Mouse (Mus musculus): ENCODE data around the gene Fbxo6.
A peak's percentile ranks its signal among the peaks of the same experiment; 100 is the strongest.
"Not testable (repeated sequence)": the region's sequence is repeated elsewhere in the genome, so short reads cannot be mapped to it uniquely, and the experiment has no call there.

Gene Fbxo6

DNA sequence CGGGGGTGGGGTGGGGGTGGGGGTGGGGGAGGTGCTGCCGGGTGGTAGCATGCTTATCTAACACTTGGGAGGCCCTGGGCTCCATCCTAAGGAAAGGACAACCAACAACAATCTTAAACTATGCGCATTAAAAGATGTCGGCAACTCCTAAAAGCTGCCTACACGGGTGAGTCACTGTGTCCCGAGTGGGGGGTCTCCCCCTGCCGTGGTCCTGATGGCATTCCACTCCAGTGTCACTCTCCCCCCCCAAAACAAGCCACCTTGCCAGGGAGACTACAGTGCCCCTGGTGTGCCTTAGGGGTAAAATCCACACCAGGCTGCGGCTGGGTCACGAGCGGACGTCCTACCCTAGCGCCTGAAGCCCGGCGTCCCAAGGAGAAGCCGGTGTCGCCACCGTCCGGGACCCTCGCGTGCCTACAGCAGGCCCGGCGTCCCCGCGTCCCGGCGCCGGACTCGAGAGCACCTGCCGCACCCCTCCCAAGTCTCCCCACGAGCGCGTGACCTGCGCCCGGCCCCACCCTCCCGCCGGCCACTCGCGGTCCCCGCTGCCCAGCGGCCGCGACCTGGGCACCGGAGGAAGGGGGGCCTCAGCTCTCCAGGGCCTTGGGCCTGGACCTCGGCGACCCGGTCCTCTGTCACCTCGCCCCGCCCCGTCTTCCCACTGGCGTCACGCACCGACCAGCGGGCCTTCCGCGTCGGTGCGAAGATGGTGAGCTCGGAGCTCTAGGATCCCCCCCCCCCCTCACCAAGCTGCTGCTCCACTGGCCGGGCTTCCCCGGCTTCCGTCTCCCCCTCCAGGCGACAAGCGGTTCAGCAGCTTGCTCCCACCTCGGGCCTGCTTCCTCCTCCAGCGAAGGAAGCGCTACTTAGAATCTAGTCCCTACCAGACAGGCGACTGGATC lies at the start of gene Fbxo6:
Fbxo6 (minus strand) TSS at position 874 of the 902 bp plus-strand sequence.
- peak; percentile 90 for DNase-seq

DNA sequence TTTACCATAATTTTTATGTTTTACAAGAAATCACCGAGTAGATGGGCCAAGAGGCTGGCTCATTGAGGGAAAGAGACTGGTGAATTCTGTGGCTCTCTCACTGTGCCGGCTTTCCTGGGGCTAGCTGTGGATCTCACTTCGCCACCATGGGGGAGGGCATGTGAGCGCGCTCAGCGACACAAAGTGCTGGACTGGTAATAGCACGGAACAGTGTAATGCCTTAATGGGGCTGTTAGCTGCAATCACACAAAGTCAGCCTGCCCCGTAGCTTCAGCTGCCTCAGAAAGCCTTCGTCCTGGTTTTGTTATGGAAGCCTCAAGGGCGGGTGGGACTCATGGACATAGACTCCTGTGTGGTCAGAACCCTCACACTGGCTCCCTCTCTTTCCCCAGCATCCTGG lies 46.8 kb upstream of the Fbxo6 start:
- DNase-seq, result no peak

DNA sequence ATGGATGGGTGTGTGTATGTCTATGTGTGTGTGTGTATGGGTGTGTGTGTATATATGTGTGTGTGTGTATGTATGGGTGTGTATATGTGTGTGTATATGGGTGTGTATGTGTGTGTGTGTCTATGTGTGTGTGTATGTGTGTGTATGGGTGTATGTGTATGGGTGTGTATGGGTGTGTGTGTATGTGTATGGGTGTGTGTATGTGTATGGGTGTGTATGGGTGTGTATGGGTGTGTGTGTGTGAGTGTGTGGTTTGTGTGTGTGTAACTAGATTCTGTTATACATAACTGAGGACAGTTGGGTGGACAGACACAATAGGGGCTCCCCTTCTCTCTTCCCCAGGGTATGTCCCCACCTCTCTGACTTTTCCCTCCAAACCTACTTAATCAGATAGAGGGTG lies 42.5 kb upstream of the Fbxo6 start:
- no peak for DNase-seq

GRCm38 (mm10) chr4:148192707-148193245 lies 40.8 kb upstream of the Fbxo6 start:
- no peak for DNase-seq

DNA sequence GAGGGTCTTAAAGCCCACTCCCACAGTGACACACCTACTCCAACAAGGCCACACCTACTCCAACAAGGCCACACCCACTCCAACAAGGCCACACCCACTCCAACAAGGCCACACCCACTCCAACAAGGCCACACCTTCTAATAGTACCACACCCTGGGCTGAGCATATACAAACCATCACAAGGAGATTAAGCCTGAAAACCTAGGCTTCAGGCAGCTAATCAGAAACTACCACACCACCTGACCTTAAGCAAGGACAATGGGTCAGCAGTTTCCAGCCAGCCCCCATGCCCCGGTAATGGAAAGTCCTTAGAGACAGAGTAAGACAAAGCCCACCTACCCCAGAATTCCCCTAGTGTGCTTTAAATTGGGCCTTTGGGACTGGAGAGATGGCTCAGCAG lies 36.8 kb upstream of the Fbxo6 start:
- not testable (repeated sequence) for DNase-seq

GRCm38 (mm10) chr4:148185819-148186218 lies 33.9 kb upstream of the Fbxo6 start:
- no peak for DNase-seq

- no peak for DNase-seq
These were observed 32.6 kb upstream of the Fbxo6 start for GRCm38 (mm10) chr4:148184564-148184963.

DNA sequence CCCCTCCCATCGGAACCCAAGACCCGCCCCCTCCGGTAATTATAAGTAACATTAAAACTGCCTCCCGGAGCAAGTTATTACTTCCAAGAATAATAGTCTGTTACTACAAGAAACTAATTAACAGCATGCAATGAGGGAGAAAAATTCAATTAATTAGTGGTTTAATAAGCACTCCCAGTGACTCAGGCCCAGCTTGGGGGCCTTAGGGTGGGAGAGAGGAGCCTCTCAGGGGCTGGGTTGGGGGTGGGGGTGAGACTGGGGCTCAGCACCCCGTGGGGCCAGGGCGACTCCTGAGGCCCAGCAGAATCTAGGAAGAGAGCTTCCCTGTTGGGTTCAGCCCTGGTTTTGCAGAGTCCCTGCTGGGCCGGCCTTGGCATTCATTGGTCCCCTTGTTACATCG lies 30.4 kb upstream of the Fbxo6 start:
- DNase-seq, result no peak

DNA sequence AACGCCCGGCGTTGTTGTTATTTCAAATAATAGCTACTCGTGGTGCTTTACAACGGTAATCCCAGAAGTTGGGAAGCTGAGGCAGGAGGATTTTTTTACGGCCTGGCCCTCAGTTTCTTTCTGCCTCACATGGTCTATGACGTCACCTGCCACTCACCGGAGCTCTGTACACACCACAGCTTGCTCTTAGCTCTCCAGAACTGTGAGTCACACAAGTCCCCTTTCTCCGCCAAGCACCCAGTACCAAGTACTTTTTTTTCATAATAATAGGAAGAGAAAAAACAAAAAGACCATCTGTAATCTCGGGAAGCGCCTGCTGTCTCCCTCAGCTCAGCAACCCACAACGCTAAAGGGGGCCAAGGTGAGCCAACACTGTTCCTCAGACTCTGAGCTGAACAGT lies 29.5 kb upstream of the Fbxo6 start:
- no peak for DNase-seq

GRCm38 (mm10) chr4:148177716-148178115 lies 25.8 kb upstream of the Fbxo6 start:
- DNase-seq, result no peak

DNA sequence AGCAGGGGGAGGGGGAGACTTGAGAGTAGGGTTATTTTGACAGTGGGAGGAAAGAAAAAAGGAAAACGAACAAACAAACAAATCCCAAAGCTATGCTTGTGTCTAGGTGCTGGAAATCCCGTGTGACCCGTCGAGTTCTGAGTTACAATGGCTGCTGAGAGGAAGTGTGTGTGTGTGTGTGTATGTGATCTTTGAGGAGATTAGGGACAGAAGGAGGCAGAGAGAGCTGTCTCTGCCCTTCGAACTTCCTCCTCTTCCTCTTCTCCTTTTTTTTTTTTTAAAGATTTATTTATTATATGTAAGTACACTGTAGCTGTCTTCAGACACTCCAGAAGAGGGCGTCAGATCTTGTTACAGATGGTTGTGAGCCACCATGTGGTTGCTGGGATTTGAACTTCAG lies 24.7 kb upstream of the Fbxo6 start:
- not testable (repeated sequence) for DNase-seq

DNA sequence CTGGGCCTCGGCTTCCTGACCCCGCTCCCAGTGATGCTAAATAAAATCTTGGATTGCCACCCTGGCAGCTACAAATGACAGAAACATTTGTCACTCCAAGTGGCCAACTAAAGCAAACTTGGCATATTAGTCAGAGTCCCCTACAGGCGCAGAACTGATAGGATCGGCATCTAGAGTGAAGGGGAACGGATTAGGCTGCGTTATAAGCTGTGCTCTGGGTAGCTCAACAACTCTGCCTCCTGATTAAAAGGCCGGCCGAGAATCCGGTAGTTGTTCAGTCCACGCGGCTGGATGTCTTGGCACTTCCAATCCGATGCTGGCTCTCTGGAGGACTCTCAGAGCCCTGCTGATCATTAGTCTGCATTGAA lies 22.5 kb upstream of the Fbxo6 start:
- no peak for DNase-seq

DNA sequence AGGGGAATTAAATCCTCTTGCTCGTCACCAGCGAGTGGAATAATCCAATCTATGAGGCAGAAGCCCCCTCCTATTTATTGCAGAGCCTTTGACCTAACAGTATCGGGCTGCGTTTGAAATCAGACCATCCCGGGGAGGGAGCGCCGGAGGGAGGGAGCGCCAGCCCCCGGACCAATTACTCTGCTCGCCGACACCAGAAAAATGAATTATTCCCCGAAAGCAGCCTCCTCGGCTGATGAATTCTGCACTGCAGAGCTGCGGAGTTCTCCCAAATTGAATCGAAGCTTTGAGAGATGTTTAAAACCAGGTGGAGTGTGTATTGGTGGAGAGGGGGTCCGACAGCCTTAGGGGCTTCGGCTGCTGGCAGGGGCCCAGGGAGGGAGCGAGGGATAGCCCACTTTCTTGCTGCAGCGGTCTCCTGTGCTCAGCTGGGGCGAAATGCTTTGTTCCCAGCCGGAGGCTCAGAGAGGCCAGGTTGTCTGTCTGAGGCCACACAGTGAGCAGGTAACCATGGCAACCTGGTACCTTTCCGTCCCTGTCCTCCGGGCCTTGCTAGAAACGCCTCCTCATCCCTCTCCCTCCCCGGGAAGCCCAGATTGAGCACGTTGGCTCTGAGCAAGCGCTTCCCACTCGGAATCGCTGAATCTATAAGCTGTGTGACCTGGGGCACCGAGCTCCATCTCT lies 22.0 kb upstream of the Fbxo6 start:
- DNase-seq, result peak; percentile 85

DNA sequence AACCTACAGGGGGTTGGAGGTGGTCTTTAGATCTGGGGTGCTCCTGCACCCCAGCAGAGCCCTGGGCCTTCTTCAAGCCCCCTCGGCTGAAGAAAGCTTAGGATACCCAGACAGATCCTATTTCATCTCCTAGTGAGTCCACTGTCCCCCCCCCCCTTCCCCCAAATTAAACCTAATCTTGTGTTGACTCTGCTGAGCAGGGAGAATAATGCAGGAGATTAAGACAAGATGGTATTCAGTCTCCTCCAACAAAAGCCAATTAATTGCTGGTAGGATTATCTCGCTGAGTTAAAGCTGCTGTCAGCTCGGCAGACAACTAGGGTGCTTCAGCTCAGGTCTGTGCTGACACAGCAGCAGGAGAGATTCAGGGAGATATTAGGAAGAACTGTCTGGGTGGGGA lies 19.3 kb upstream of the Fbxo6 start:
- DNase-seq, result no peak

DNA sequence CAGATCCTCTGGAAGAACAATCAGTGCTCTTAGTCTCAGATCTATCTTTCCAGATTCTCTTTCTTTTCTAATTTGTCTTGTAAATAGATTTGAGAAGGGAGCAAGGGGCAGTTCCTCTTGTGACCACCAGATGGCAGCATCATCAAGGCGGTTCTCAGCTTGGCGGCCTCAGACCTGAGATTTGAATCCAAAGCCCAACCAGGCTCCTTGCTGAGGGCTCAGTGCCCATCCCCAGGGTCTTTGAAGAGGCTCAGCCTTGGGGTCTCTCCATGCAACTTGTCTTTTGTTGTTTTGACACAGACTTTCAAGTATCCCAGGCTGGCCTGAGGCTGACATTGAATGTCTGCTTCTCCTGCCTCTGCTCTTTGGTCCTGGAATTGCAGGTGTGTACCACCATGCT lies 18.9 kb upstream of the Fbxo6 start:
- DNase-seq, result peak; percentile 45

DNA sequence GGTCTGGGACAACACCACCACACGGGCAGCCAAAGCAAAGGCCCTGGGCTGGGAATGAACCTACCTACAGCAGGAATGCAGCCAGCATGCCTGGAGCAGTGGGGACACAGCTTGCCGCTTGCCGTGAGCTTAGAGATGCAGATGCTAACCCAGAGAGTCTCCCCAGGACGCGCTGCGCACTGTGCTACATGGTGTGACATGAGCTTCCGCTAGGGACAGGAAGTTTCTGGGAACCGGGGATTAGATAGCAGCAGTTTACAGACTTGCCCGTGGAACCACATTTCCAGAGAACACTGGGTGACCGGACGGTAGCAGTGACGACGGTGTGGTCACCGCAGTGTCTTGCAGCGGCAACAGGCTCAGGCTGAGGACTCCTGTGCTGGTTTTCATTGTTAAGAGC lies 17.6 kb upstream of the Fbxo6 start:
- DNase-seq, result no peak

DNA sequence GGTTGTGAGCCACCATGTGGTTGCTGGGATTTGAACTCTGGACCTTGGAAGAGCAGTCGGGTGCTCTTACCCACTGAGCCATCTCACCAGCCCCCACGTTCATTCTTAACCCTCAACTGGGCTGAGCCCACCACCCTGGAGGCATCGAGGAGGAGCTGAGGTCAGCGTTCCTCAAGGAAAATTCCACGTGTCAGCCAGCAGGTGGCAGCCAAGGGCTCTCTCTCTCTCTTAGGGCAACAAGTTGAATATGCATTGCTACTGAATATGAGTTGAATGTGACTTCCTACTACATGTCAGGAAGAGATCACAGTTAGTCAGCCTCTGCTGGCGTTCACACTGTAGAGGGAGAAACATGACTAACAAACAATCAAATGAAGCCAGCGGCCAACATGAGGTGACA lies 16.3 kb upstream of the Fbxo6 start:
- DNase-seq, result peak; percentile 62

DNA sequence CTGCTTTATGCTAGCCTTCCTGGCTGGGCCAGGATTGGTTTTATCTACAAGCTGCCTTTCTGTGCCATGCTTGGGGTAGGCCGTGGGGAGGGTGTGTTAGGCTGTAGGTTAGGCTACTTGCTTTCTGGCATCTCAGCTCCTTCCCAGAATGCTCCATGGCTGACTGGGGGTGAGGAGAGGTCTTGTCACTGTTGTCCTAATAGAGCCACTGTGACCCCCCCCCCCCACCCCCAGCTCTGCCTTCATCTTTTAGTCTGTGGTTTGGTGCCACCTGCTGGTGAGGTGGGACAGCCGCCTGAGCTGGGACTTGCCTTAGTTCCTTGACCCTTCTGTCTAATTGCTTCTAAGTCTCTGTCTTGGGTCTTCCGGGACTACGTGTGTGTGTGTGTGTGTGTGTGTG lies 15.0 kb upstream of the Fbxo6 start:
- peak; percentile 66 for DNase-seq

- peak; percentile 88 for DNase-seq
These were observed 14.5 kb upstream of the Fbxo6 start for GRCm38 (mm10) chr4:148166431-148166830.

GRCm38 (mm10) chr4:148165551-148165950 lies 13.6 kb upstream of the Fbxo6 start:
- no peak for DNase-seq

- DNase-seq, result no peak
These were observed 12.5 kb upstream of the Fbxo6 start for GRCm38 (mm10) chr4:148164461-148164860.

DNA sequence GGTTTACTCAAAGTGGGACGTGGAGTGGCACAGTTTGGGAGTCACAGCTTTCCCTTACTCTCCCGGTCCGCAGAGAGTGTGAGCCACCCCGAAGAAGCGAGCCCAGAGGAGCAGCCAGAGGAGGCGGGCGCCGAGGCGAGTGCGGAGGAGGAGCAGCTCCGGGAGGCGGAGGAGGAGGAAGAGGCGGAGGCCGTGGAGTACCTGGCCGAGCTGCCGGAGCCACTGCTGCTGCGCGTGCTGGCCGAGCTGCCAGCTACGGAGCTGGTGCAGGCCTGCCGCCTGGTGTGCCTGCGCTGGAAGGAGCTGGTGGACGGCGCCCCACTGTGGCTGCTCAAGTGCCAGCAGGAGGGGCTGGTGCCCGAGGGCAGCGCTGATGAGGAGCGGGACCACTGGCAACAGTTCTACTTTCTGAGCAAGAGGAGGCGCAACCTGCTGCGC lies 12.1 kb upstream of the Fbxo6 start:
- peak; percentile 87 for DNase-seq

GRCm38 (mm10) chr4:148160436-148161390 lies 8.8 kb upstream of the Fbxo6 start, which contains the start of the genes Fbxo44 and Fbxo2:
Gene Fbxo44 (minus strand): TSS chr4:148160482.
Gene Fbxo2 (plus strand): TSS chr4:148160621.
- peak; percentile 70 for DNase-seq
